Mouse (Mus musculus): ENCODE results near the gene Inpp4a.

- TF ChIP-seq RAD21 (IDR thresholded peaks at IDR 0.05; ENCODE audit: low read depth, low read length) = no peak
- no peak for TF ChIP-seq CTCF (conservative IDR thresholded peaks at IDR 0.05 in 1 of 2, IDR thresholded peaks at IDR 0.05 in 1 of 2; ENCODE audit: low read depth in 2 of 2, low read length in 2 of 2)
- TF ChIP-seq E2F4 (IDR thresholded peaks at IDR 0.05; ENCODE audit: insufficient replicate concordance, low read depth, low read length) = no peak
- no peak; the same call in 1 of the 2 replicates for TF ChIP-seq EP300 (IDR thresholded peaks at IDR 0.05; ENCODE audit: low read length)
- no peak for TF ChIP-seq ZKSCAN1 (IDR thresholded peaks at IDR 0.05; ENCODE audit: borderline replicate concordance, low read depth, low read length)
- TF ChIP-seq SMC3 (IDR thresholded peaks at IDR 0.05; ENCODE audit: low read depth, low read length) = no peak
These were observed 10.4 kb downstream of the Inpp4a start for GRCm38 (mm10) chr1:37309939-37310515.
